Mouse (Mus musculus) adrenal gland, adult 18-20 months (tissue): ENCODE data around the gene Gm10300. TPM values are rescaled to one million over a fixed set of nuclear protein-coding genes. Genes with fewer than 3 reads are reported as not detected.
A peak's percentile ranks its signal among the peaks of the same experiment; 100 is the strongest.

ENCODE experiments used
- DNase-seq, 2 experiments: peaks; one replicate each; pipeline ENCODE4 v3.0.0; 2021 to 2022; ENCODE audit warnings: low spot score in 2 of 2
- long read RNA-seq, 2 experiments: library from polyadenylated mRNA; stranded (forward); transcript quantifications; one replicate each; pipeline ENCODE4 v2.0.0; 2021
- total RNA-seq, 2 experiments: library from RNA; stranded (reverse); gene quantifications; 1 replicate in 1 of 2; 2 replicates in 1 of 2; pipeline ENCODE4 v1.2.3; 2021

Gene Gm10300
- total RNA-seq = under 1 TPM; 0.38 to 0.46 TPM
- long read RNA-seq, experiment 1 = 0 reads
- long read RNA-seq, experiment 2, partial matches to known transcripts = 0 of 1 reads
- long read RNA-seq, experiment 2, other reads (novel, unspliced or antisense) = 1 of 1 reads

GRCm38 (mm10) chr4:132074077-132074932, at the start of gene Gm10300:
Gm10300 (plus strand) TSS chr4:132074697.
- peak; percentile 57 to 62 for DNase-seq

DNA sequence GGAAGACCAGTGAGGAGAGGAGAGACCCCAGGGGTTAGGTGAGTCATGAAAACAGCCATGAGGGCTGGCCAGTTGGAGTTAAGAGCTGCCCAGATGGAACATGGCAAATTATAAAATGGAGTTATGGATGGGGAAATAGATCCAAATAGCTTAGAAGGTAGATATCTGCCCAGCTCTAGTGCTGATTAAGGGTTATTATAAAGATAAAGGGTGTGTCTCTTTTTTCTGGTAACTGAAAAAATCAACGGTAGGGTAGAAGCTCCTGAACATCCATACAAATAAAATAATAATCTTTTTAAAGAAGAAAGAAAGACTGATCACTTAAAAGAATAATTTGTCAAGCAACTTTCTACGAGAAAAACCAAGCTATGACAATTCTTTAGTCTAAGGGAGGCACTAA, 49.2 kb upstream of the Gm10300 start:
- no peak for DNase-seq

GRCm38 (mm10) chr4:132025738-132026527, 48.6 kb upstream of the Gm10300 start:
- DNase-seq = no peak

GRCm38 (mm10) chr4:132027167-132027566, 47.3 kb upstream of the Gm10300 start:
- DNase-seq = no peak

DNA sequence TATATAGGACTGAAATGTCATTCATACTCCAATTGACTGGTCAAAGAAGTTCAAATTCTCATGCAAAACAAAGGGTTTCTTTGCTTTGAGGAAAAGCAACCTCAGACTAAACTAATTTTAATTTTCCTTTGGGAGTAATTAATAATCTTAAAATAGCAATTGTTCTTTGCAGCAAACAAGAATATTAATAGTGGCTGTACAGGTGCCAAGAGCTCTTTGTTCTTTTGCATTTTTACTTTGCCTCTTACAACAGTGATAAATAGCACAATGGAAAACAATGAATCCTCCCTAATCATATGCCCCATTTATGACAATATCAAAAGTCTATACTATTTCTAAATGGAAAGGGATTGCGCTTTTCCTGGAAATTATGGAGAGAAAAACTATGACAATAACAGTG, 46.7 kb upstream of the Gm10300 start:
- no peak for DNase-seq

GRCm38 (mm10) chr4:132029851-132030741, 44.4 kb upstream of the Gm10300 start:
- no peak for DNase-seq

- no peak for DNase-seq
Observed at GRCm38 (mm10) chr4:132033183-132033582, 41.3 kb upstream of the Gm10300 start.

DNA sequence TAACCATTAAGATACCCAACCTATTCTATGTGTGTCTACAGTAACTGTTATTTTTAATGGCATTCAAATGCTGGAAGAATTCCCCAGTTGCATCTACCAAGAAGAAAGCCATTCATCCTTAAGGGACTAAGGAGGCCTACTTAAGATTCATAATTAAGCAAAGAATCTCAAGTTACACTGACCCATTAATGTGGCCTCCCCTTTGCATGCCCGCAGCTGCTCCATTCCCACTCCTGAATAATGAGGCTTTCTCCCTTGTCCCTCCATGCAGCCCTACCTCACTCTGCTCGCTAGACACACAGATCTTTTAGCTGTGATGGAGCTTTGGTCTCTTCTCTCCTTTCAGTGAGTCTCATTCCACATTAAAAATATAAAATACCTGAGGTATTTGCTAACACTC, 40.3 kb upstream of the Gm10300 start:
- DNase-seq = no peak

GRCm38 (mm10) chr4:132037137-132037536, 37.4 kb upstream of the Gm10300 start:
- no peak for DNase-seq

DNA sequence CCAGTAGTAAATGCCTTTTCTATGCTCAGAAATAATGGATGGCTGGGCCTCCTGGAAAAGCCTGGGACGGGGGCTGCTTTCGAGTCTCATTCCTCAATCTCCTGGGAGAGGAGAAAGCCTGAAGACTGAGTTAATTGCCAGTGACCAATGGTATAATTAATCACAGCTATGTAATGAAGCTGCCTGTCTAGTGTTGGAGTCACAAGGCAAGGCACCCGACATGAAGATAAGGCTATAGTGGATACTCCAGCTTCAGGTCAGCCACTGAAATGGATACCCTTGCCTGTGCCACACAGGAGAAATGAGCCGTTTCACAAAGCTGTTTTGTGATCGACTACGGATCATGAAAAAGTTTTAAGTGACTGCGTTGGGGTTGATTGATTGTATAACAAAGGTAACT, 36.5 kb upstream of the Gm10300 start:
- no peak for DNase-seq

GRCm38 (mm10) chr4:132038809-132039208, 35.7 kb upstream of the Gm10300 start:
- DNase-seq = no peak

DNA sequence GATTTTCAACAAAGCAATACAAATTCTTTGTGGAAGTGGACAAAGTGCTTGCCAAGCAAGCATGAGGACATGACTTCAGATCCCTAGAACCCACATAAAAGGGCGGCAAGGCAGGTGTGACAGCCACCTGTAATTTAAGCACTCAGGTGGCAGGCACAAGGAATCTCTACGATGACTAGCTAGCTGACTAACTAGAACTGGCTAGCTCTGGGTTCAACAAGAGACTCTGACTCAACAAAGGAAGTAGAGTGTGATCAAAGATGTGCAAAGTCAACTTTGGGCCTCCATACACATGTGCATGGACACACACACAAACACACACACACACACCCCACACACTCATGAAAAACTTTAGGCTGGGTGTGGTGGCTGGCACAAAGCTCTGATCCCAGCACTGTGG, 35.0 kb upstream of the Gm10300 start:
- DNase-seq = no peak

DNA sequence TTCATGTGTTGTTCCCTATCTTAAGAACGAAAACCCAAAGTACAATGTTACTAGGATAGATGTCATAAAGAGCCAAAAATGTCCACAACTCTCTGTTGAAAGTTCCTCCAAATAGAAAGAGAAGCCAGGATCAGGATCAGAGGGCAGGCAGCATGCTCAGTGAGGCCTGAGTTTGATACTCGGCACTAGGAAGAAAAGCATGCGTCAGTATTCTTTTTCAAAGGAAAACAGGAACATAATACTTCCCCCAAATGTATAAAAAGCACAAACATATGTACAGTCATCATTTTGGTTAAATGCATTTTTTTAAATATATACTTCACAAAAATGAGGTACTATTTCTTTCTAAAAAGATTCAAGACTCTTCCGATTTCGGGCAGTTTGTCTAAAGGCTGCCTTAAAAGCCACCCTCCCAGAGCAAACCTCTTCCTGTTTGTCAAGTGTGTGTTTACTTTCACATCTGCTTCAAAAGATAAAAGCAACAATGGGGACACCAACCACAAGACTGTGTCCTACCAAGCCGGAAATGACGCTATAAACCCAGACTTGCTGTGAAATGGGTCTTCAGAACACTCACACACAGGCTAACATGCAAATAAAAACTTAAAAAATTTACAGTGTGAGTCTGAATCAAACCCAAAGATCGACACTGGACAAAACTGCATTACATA, 34.4 kb upstream of the Gm10300 start:
- DNase-seq = no peak

GRCm38 (mm10) chr4:132041471-132042332, 32.8 kb upstream of the Gm10300 start:
- DNase-seq = no peak

DNA sequence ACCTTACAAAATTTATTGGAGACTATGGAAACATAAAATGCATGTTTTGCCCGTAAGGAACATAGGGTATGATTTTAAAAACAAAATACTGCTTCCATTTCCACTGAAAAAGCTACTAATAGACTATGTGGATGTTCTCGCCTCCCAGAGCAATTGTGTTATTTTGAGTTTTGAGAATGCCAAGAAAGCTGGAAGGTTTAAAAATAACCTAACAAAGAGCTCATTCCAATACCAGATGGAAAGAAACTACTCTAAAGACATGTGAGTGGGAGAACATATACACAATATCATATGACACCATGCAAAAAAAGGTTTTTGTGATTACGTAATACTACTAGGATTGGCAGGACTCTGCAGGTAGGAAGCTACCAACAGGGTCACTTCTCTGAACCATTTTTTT, 30.8 kb upstream of the Gm10300 start:
- no peak for DNase-seq

- peak in 1 of 2 experiments; percentile 18 for DNase-seq
Observed at GRCm38 (mm10) chr4:132048011-132048991, 26.2 kb upstream of the Gm10300 start.

DNA sequence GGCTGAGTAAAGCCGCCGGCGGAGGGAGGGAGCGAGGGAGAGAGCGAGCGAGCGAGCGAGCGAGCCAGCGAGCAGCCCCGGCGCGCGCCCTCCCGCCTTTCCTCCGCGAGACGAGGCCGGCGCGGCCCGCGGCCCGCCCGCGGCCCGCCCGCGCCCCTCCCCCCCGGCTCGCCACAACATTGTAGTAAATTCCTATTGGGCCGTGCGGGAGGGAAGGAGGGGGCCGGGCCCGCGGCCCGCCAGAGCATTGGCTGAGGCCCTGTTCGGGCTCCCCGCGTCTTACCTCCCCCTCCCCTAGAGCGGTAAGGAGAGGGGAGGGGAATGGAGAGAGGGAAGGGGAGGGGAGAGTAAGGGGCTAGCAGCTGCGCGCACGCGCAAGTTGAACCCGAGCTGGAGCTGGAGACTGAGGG, 25.5 kb upstream of the Gm10300 start:
- DNase-seq = peak; percentile 73 to 76

DNA sequence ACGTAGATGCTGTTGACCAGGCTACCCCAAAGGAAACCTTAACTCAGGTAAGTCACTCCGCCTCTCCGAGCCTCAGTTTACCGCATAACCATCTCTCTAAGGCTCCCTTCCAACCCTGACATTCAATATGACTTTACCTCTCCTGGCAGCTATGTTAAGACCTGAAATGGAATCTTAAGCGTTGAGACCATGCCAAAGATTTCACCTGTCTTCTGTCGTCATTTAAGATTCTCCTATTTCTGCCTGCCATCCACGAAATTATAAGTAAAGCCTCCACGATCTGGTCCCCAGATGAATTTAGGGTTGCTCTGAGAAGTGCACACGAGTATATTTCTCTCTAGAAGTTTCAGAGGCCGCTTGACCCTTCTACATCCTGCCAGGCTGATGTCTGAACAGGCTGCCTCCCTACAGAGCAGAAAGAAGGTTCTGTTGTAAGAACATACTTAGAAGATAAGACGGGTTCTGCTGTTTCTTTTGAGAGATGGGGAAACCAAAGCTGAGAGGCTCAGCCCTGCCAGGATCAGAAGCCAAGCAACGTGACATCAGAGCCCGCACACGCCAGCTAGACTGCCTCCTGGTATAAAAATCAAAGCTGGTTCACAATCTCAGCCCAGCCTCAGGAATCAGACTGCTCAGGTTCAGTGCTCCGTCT, 24.8 kb upstream of the Gm10300 start:
- DNase-seq = no peak
